Mouse (Mus musculus) lung, postnatal 0 days (tissue): ENCODE measurements around the gene Six6. TPM values are rescaled to one million over a fixed set of nuclear protein-coding genes. Genes with fewer than 3 reads are reported as not detected.

ENCODE experiments used
- ATAC-seq: fragments of 200-750 bp; cut with Nextera tagmentation; 2 replicates; pipeline ENCODE4 v1.8.0; 2017; ENCODE audit warnings: moderate library complexity
- DNase-seq: peaks from one replicate; pipeline ENCODE4 v3.0.0-alpha.2; 2016; ENCODE audit warnings: low spot score
- H3K27ac ChIP-seq: fragments of 300-500 bp; sonication (generic); 2 replicates; pipeline ENCODE4 v1.5.1; 2014; ENCODE audit warnings: antibody characterized with exemption, mild to moderate bottlenecking, low read length, mixed read lengths
- H3K27me3 ChIP-seq: fragments of 300-500 bp; sonication (generic); replicated peaks from 2 replicates; pipeline ENCODE4 v1.6.1; 2014; ENCODE audit warnings: low read length, mixed read lengths; ENCODE audit not compliant: insufficient read depth
- H3K36me3 ChIP-seq: fragments of 300-500 bp; sonication (generic); 2 replicates; pipeline ENCODE4 v1.6.1; 2014; ENCODE audit warnings: low read length, mixed read lengths; ENCODE audit not compliant: insufficient read depth
- H3K4me1 ChIP-seq: fragments of 300-500 bp; sonication (generic); 2 replicates; pipeline ENCODE4 v1.6.1; 2014; ENCODE audit warnings: antibody characterized with exemption, low read depth, low read length, mixed read lengths; ENCODE audit not compliant: insufficient read depth
- H3K4me2 ChIP-seq: fragments of 300-500 bp; sonication (generic); replicated peaks from 2 replicates; pipeline ENCODE4 v1.6.1; 2014; ENCODE audit warnings: low read depth, mild to moderate bottlenecking, low read length, moderate library complexity, mixed read lengths
- H3K4me3 ChIP-seq: fragments of 300-500 bp; sonication (generic); 2 replicates; pipeline ENCODE4 v1.5.1; 2014; ENCODE audit warnings: low read depth, low read length
- H3K9ac ChIP-seq: fragments of 300-500 bp; sonication (generic); replicated peaks from 2 replicates; pipeline ENCODE4 v1.6.1; 2014; ENCODE audit warnings: low read depth, mild to moderate bottlenecking
- H3K9me3 ChIP-seq: fragments of 300-500 bp; sonication (generic); 2 replicates; pipeline ENCODE4 v1.6.1; 2016; ENCODE audit warnings: low read length, mixed read lengths
- CTCF ChIP-seq: IDR thresholded peaks from 2 replicates; pipeline ENCODE4 v1.5.1; 2016; ENCODE audit warnings: antibody characterized with exemption, mild to moderate bottlenecking
- EP300 ChIP-seq: IDR thresholded peaks from 2 replicates; pipeline ENCODE4 v1.6.1; 2016; ENCODE audit warnings: antibody characterized with exemption, mild to moderate bottlenecking, control low read depth
- whole genome bisulfite sequencing: fragments of 180-500 bp; shearing (Covaris S2); extraction: QIAGEN DNeasy Blood & Tissue Kit; methylation state at CpG from one replicate; pipeline ENCODE4 v1.1.7; 2014; 5-methylcytosine and 5-hydroxymethylcytosine counted together
- polyA plus RNA-seq: library from polyadenylated mRNA; unstranded; fragments of >200 nt; fragmentation: Nextera tagmentation; extraction: Ambion mirVana; gene quantifications from 2 replicates; pipeline ENCODE4 v1.2.1, GENCODE M21; 2015

Gene Six6
- polyA plus RNA-seq, 1 experiment from 2014 or later, result not detected

GRCm38 (mm10) chr12:72953858-72954257, 14.2 kb downstream of the Six6 start:
- 0 out of 2 replicates have a peak, but pooled peaks cover 16% of the 10 kb centered on the region for H3K27me3 ChIP-seq
- 77% methylated on average over 5 of the region's 5 CpGs for WGBS
- no peak overlapping the region for H3K4me2 ChIP-seq
- no peak overlapping the region for H3K27ac ChIP-seq
- no peak for ATAC-seq
- no peaks in the 10 kb centered on the region for H3K4me1 ChIP-seq
- no peaks in the 10 kb centered on the region for H3K9me3 ChIP-seq
- no peak for DNase-seq
- no peak overlapping the region for H3K4me3 ChIP-seq
- no peaks in the 10 kb centered on the region for H3K36me3 ChIP-seq
- no peak for TF ChIP-seq CTCF
- no peak for TF ChIP-seq EP300
- no peak overlapping the region for H3K9ac ChIP-seq

GRCm38 (mm10) chr12:72954906-72955305, 15.2 kb downstream of the Six6 start:
- 0 out of 2 replicates have a peak, but pooled peaks cover 11% of the 10 kb centered on the region for H3K27me3 ChIP-seq
- H3K4me2 ChIP-seq, result no peak overlapping the region
- H3K9me3 ChIP-seq, result no peaks in the 10 kb centered on the region
- no peak for TF ChIP-seq CTCF
- no peak for TF ChIP-seq EP300
- DNase-seq, result no peak
- no peak overlapping the region for H3K27ac ChIP-seq
- no peak overlapping the region for H3K4me3 ChIP-seq
- H3K9ac ChIP-seq, result no peak overlapping the region
- ATAC-seq, result peak; percentile 28; the same call in 1 of the 2 replicates
- no peaks in the 10 kb centered on the region for H3K36me3 ChIP-seq
- 17% methylated on average over 4 of the region's 4 CpGs for WGBS
- no peaks in the 10 kb centered on the region for H3K4me1 ChIP-seq

GRCm38 (mm10) chr12:72957829-72958424, 18.2 kb downstream of the Six6 start:
- Histone ChIP-seq H3K4me1 (no peaks in the 10 kb centered on the region), H3K4me3 (no peak overlapping the region), H3K4me2 (no peak overlapping the region), H3K27me3 (0 out of 2 replicates have a peak, but pooled peaks cover 3% of the 10 kb centered on the region), H3K36me3 (no peaks in the 10 kb centered on the region), H3K9me3 (no peaks in the 10 kb centered on the region), H3K27ac (no peak overlapping the region), H3K9ac (no peak overlapping the region)
- no peak for TF ChIP-seq CTCF
- TF ChIP-seq EP300, result no peak
- WGBS, result 59% methylated on average over 6 of the region's 6 CpGs
- ATAC-seq (no peak), DNase-seq (no peak)

- H3K9me3 ChIP-seq, result no peaks in the 10 kb centered on the region
- no peak overlapping the region for H3K9ac ChIP-seq
- ATAC-seq (no peak), DNase-seq (no peak)
- H3K4me1 ChIP-seq, result no peaks in the 10 kb centered on the region
- WGBS, result 87% methylated on average over 3 of the region's 3 CpGs
- TF ChIP-seq EP300 (no peak), CTCF (no peak)
- H3K27me3 ChIP-seq, result 0 out of 2 replicates have a peak, but pooled peaks cover 3% of the 10 kb centered on the region
- no peak overlapping the region for H3K4me2 ChIP-seq
- no peak overlapping the region for H3K4me3 ChIP-seq
- no peak overlapping the region for H3K27ac ChIP-seq
- no peaks in the 10 kb centered on the region for H3K36me3 ChIP-seq
Measured at GRCm38 (mm10) chr12:72958446-72958845, 18.8 kb downstream of the Six6 start.

- Histone ChIP-seq H3K9me3 (no peaks in the 10 kb centered on the region), H3K9ac (no peak overlapping the region), H3K27ac (no peak overlapping the region), H3K4me2 (no peak overlapping the region), H3K4me3 (no peak overlapping the region), H3K4me1 (no peaks in the 10 kb centered on the region), H3K36me3 (no peaks in the 10 kb centered on the region), H3K27me3 (no peaks in the 10 kb centered on the region)
- ATAC-seq (no peak), DNase-seq (no peak)
- WGBS, result 64% methylated on average over 6 of the region's 6 CpGs
- TF ChIP-seq CTCF (no peak), EP300 (no peak)
Measured at GRCm38 (mm10) chr12:72962761-72963160, 23.1 kb downstream of the Six6 start.

- Histone ChIP-seq H3K27ac (no peak overlapping the region), H3K36me3 (no peaks in the 10 kb centered on the region), H3K27me3 (no peaks in the 10 kb centered on the region; the same call in 1 of the 2 replicates), H3K9me3 (no peaks in the 10 kb centered on the region), H3K9ac (no peak overlapping the region), H3K4me2 (no peak overlapping the region), H3K4me3 (no peak overlapping the region), H3K4me1 (no peaks in the 10 kb centered on the region)
- WGBS, result 78% methylated on average over 7 of the region's 7 CpGs
- no peak for DNase-seq
- TF ChIP-seq CTCF (no peak), EP300 (no peak)
- ATAC-seq, result no peak
Measured at GRCm38 (mm10) chr12:72967541-72967940, 27.8 kb downstream of the Six6 start.
